ENCODE assay signal across 25 mouse cellular contexts in genomic region chr3:38938136-38938535, GRCm38 (mm10). TPM values are rescaled to one million over a fixed set of nuclear protein-coding genes. Genes with fewer than 3 reads are reported as not detected.
DNase-seq lines count a peak whose midpoint lies in the region; ATAC-seq lines count a peak whose summit lies in the region.
"Had no signal": no experiment of that assay in that cellular context is flagged by ENCODE, and none has a peak within 500 bp of the region (broad histone marks: within the 10 kb centered on the region; RNA-seq: fewer than 3 reads in every experiment).

No protein-coding gene starts in this region.

- peaks cover 7% of the 10 kb centered on the region for H3K36me3 ChIP-seq in embryonic facial prominence, embryonic 14.5 days (ENCODE audit: control insufficient read depth, insufficient read depth, low read length)
- peaks cover 17% of the 10 kb centered on the region for H3K36me3 ChIP-seq in embryonic facial prominence, embryonic 10.5 days (replicated peaks)
- no peaks in the 10 kb centered on the region for H3K36me3 ChIP-seq in heart, embryonic 15.5 days
- H3K36me3 ChIP-seq in midbrain, embryonic 14.5 days (ENCODE audit: control insufficient read depth, insufficient read depth, low read length) = peaks cover 5% of the 10 kb centered on the region
- no peaks in the 10 kb centered on the region for H3K36me3 ChIP-seq in midbrain, embryonic 15.5 days (replicated peaks)
- H3K36me3 ChIP-seq in forebrain, embryonic 13.5 days (ENCODE audit: poor library complexity, severe bottlenecking) = peaks cover 5% of the 10 kb centered on the region; the same call in 1 of the 2 replicates
- H3K36me3 ChIP-seq: G1E; liver, embryonic 12.5 days had no signal

- 49% methylated on average over 5 of the region's 5 CpGs for WGBS in embryonic facial prominence, embryonic 14.5 days
- WGBS in embryonic facial prominence, embryonic 10.5 days = 88% methylated on average over 5 of the region's 5 CpGs
- 42% methylated on average over 5 of the region's 5 CpGs for WGBS in heart, embryonic 15.5 days
- 80% methylated on average over 5 of the region's 5 CpGs for WGBS in midbrain, embryonic 14.5 days
- WGBS in midbrain, embryonic 15.5 days = 79% methylated on average over 5 of the region's 5 CpGs
- 80% methylated on average over 5 of the region's 5 CpGs for WGBS in forebrain, embryonic 13.5 days

- intact Hi-C loops in heart, postnatal 25 days (cut with DNase I) = loop anchor here (5.0 kb wide), 2 partner anchors 51 to 279 kb away; partner anchors contain the start of gene Fat4

- H3K27me3 ChIP-seq in embryonic facial prominence, embryonic 14.5 days (replicated peaks; ENCODE audit: control insufficient read depth, insufficient read depth, low read length) = no peaks in the 10 kb centered on the region
- no peaks in the 10 kb centered on the region for H3K27me3 ChIP-seq in embryonic facial prominence, embryonic 10.5 days (replicated peaks; ENCODE audit: low read depth, poor library complexity, severe bottlenecking)
- no peaks in the 10 kb centered on the region for H3K27me3 ChIP-seq in heart, embryonic 15.5 days
- no peaks in the 10 kb centered on the region for H3K27me3 ChIP-seq in midbrain, embryonic 14.5 days (ENCODE audit: control insufficient read depth, insufficient read depth, low read length)
- H3K27me3 ChIP-seq in midbrain, embryonic 15.5 days (replicated peaks) = no peaks in the 10 kb centered on the region
- H3K27me3 ChIP-seq in forebrain, embryonic 13.5 days = no peaks in the 10 kb centered on the region
- H3K27me3 ChIP-seq: CH12.LX; embryonic facial prominence, embryonic 12.5 days; forebrain, embryonic 15.5 days; heart, embryonic 12.5 days; hindbrain, embryonic 13.5 days; limb, embryonic 13.5 days; liver, embryonic 12.5 days; midbrain, embryonic 12.5 days had no signal

- no peak overlapping the region for H3K9ac ChIP-seq in embryonic facial prominence, embryonic 14.5 days (ENCODE audit: low read depth, low read length)
- no peak overlapping the region for H3K9ac ChIP-seq in heart, embryonic 15.5 days
- no peak overlapping the region for H3K9ac ChIP-seq in midbrain, embryonic 14.5 days (replicated peaks; ENCODE audit: low read length)
- H3K9ac ChIP-seq in midbrain, embryonic 15.5 days = no peak overlapping the region
- H3K9ac ChIP-seq in forebrain, embryonic 13.5 days = no peak overlapping the region
- H3K9ac ChIP-seq: embryonic facial prominence, embryonic 12.5 days; forebrain, embryonic 15.5 days; heart, embryonic 12.5 days; hindbrain, embryonic 13.5 days; liver, embryonic 12.5 days; midbrain, embryonic 12.5 days had no signal

- DNase-seq in embryonic facial prominence, embryonic 14.5 days (ENCODE audit: low spot score) = peak; percentile 49
- DNase-seq in embryonic facial prominence, embryonic 10.5 days (ENCODE audit: low spot score) = no peak
- DNase-seq in heart, postnatal 25 days (ENCODE audit: low spot score) = no peak
- peak; percentile 14 for DNase-seq in midbrain, embryonic 14.5 days
- DNase-seq: adrenal gland, adult 2 months; B cell, adult 2 months; cerebellum, adult 11-12 months; cerebellum, postnatal 10 days; gastrocnemius, postnatal 14 days; heart, postnatal 36 days; kidney, adult 11 months; layer of hippocampus, adult 9-11 months; lung, adult 18-20 months had no signal

- H3K4me3 ChIP-seq in embryonic facial prominence, embryonic 14.5 days (ENCODE audit: low read depth, low read length) = no peak overlapping the region
- H3K4me3 ChIP-seq in embryonic facial prominence, embryonic 10.5 days = no peak overlapping the region
- no peak overlapping the region for H3K4me3 ChIP-seq in heart, embryonic 15.5 days
- H3K4me3 ChIP-seq in midbrain, embryonic 14.5 days (replicated peaks; ENCODE audit: low read depth, low read length) = no peak overlapping the region
- H3K4me3 ChIP-seq in midbrain, embryonic 15.5 days = no peak overlapping the region
- no peak overlapping the region for H3K4me3 ChIP-seq in forebrain, embryonic 13.5 days
- H3K4me3 ChIP-seq: embryonic facial prominence, embryonic 12.5 days; forebrain, embryonic 15.5 days; heart, embryonic 12.5 days; hindbrain, embryonic 13.5 days; limb, embryonic 13.5 days; liver, embryonic 12.5 days; midbrain, embryonic 12.5 days had no signal

- H3K27ac ChIP-seq in embryonic facial prominence, embryonic 14.5 days (replicated peaks; ENCODE audit: low read depth, low read length) = 0 out of 2 replicates have a peak overlapping the region, but pooled peaks have one; percentile 22
- no peak overlapping the region for H3K27ac ChIP-seq in embryonic facial prominence, embryonic 10.5 days (replicated peaks)
- 0 out of 2 replicates have a peak overlapping the region, but pooled peaks have one; percentile 19 for H3K27ac ChIP-seq in heart, embryonic 15.5 days
- H3K27ac ChIP-seq in midbrain, embryonic 14.5 days (replicated peaks; ENCODE audit: low read depth, low read length) = no peak overlapping the region
- no peak overlapping the region for H3K27ac ChIP-seq in midbrain, embryonic 15.5 days
- H3K27ac ChIP-seq in forebrain, embryonic 13.5 days = no peak overlapping the region
- H3K27ac ChIP-seq: embryonic facial prominence, embryonic 12.5 days; forebrain, embryonic 15.5 days; limb, embryonic 13.5 days; liver, embryonic 12.5 days; midbrain, embryonic 12.5 days had no signal

- peaks cover 33% of the 10 kb centered on the region for H3K4me1 ChIP-seq in embryonic facial prominence, embryonic 14.5 days (ENCODE audit: control insufficient read depth, insufficient read depth, low read length)
- peaks cover 22% of the 10 kb centered on the region for H3K4me1 ChIP-seq in embryonic facial prominence, embryonic 10.5 days
- peaks cover 25% of the 10 kb centered on the region for H3K4me1 ChIP-seq in heart, embryonic 15.5 days (replicated peaks)
- H3K4me1 ChIP-seq in midbrain, embryonic 14.5 days (ENCODE audit: control insufficient read depth, insufficient read depth, low read length) = peaks cover 15% of the 10 kb centered on the region
- H3K4me1 ChIP-seq in midbrain, embryonic 15.5 days = peaks cover 9% of the 10 kb centered on the region
- peaks cover 41% of the 10 kb centered on the region for H3K4me1 ChIP-seq in forebrain, embryonic 13.5 days
- H3K4me1 ChIP-seq: liver, embryonic 12.5 days had no signal

- H3K9me3 ChIP-seq in embryonic facial prominence, embryonic 14.5 days (ENCODE audit: control insufficient read depth, low read length) = no peaks in the 10 kb centered on the region
- H3K9me3 ChIP-seq in embryonic facial prominence, embryonic 10.5 days = no peaks in the 10 kb centered on the region
- no peaks in the 10 kb centered on the region for H3K9me3 ChIP-seq in heart, embryonic 15.5 days (replicated peaks)
- H3K9me3 ChIP-seq in midbrain, embryonic 14.5 days (ENCODE audit: control insufficient read depth, low read length) = no peaks in the 10 kb centered on the region
- no peaks in the 10 kb centered on the region for H3K9me3 ChIP-seq in midbrain, embryonic 15.5 days
- H3K9me3 ChIP-seq in forebrain, embryonic 13.5 days (replicated peaks) = no peaks in the 10 kb centered on the region
- H3K9me3 ChIP-seq: embryonic facial prominence, embryonic 12.5 days; forebrain, embryonic 15.5 days; hindbrain, embryonic 13.5 days; limb, embryonic 13.5 days; liver, embryonic 12.5 days; midbrain, embryonic 12.5 days had no signal

- no peak for ATAC-seq in embryonic facial prominence, embryonic 14.5 days (ENCODE audit: low read depth)
- no peak for ATAC-seq in heart, embryonic 15.5 days (replicated peaks; ENCODE audit: insufficient number of reproducible peaks, insufficient read depth, low FRiP score, low read depth)
- ATAC-seq in midbrain, embryonic 14.5 days (ENCODE audit: low FRiP score, low TSS enrichment) = no peak
- ATAC-seq in midbrain, embryonic 15.5 days (replicated peaks) = no peak
- ATAC-seq in forebrain, embryonic 13.5 days = no peak
- ATAC-seq: forebrain, embryonic 15.5 days; liver, embryonic 12.5 days had no signal

- H3K4me2 ChIP-seq in embryonic facial prominence, embryonic 14.5 days (ENCODE audit: low read depth, low read length) = no peak overlapping the region
- no peak overlapping the region for H3K4me2 ChIP-seq in heart, embryonic 15.5 days
- H3K4me2 ChIP-seq in midbrain, embryonic 14.5 days (ENCODE audit: low read length) = no peak overlapping the region
- H3K4me2 ChIP-seq in midbrain, embryonic 15.5 days = no peak overlapping the region
- no peak overlapping the region for H3K4me2 ChIP-seq in forebrain, embryonic 13.5 days
- H3K4me2 ChIP-seq: embryonic facial prominence, embryonic 12.5 days; forebrain, embryonic 15.5 days; heart, embryonic 12.5 days; hindbrain, embryonic 13.5 days; limb, embryonic 13.5 days; liver, embryonic 12.5 days; midbrain, embryonic 12.5 days had no signal

RNA-seq across cellular contexts. Expression of gene Fat4, which starts 51.4 kb away (rescaled TPM):
- 16.6 and 17.7 TPM in 2 replicates for polyA plus RNA-seq in embryonic facial prominence, embryonic 14.5 days (2014; fragmentation: Nextera tagmentation; extraction: Ambion mirVana)
- polyA plus RNA-seq in embryonic facial prominence, embryonic 10.5 days (2016; fragmentation: Nextera tagmentation; extraction: Ambion mirVana) = 7.1 and 7.6 TPM in 2 replicates
- 2.4 and 3.5 TPM in 2 replicates for polyA plus RNA-seq in heart, embryonic 15.5 days (2015; fragmentation: Nextera tagmentation; extraction: Ambion mirVana)
- 1 to 10 TPM; 6.3 to 7.4 TPM for total RNA-seq in heart, postnatal 25 days (2021)
- 13.4 and 14.6 TPM in 2 replicates for polyA plus RNA-seq in midbrain, embryonic 14.5 days (2014; fragmentation: Nextera tagmentation; extraction: Ambion mirVana)
- 8.2 and 9.2 TPM in 2 replicates for polyA plus RNA-seq in midbrain, embryonic 15.5 days (2015; fragmentation: Nextera tagmentation; extraction: Ambion mirVana)
- polyA plus RNA-seq in forebrain, embryonic 13.5 days (2015; fragmentation: Nextera tagmentation; extraction: Ambion mirVana) = 9.7 TPM in 2 replicates
- total RNA-seq: CH12.LX had no signal
- polyA plus RNA-seq: G1E had no signal

Comparison
In these comparisons a context has a peak if more than half of its experiments do, and no peak if none do; other contexts are left out.
1. DNase-seq: peak in embryonic facial prominence, embryonic 14.5 days (single experiment) and midbrain, embryonic 14.5 days (single experiment); none in embryonic facial prominence, embryonic 10.5 days (single experiment) and heart, postnatal 25 days (single experiment).
2. H3K27ac ChIP-seq: peak in embryonic facial prominence, embryonic 14.5 days (single experiment) and heart, embryonic 15.5 days (single experiment); none in embryonic facial prominence, embryonic 10.5 days (single experiment), midbrain, embryonic 14.5 days (single experiment), midbrain, embryonic 15.5 days (single experiment) and forebrain, embryonic 13.5 days (single experiment).